Mouse (Mus musculus): ENCODE results near the gene Mlip.
"Not testable (repeated sequence)": the region's sequence is repeated elsewhere in the genome, so short reads cannot be mapped to it uniquely, and the experiment has no call there.

Gene Mlip

DNA sequence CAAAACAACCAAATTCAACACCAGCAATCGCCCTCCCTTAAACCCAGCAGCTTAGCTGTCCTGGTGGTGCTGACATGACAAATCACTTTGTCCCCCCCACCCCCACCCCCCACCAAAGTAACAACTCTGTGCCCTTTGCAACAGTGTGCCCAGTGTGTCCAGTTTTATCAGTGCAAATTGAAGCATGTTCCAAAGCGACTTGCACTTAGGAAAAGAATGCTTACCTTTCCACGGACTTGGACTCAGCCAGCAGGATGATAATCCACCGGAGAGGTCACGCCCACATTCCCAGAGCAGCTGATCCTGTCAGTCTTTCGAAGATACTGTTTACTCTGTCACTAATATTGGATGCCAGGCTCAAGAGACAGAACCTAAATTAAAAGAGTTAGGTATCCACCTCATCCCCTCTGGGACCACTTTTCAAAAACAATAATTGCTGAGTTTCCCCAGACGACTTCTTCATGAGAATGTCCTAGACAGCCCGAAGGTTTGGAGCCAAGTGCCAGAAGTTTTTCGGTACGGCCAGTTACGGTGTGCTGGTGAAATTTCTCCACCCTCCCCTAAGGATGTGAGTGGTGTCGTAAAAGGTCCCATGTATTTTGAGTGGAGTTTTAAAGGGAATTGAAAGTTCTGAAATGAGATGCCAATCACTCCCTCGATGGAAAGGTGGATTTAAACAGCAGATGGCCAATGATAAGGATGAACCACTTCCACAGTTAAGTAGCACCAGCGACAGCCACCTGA is at the start of gene Mlip:
TSS of gene Mlip (minus strand) at position 538 of the 744 bp plus-strand sequence.
- DNase-seq (ENCODE audit: low spot score), result no peak

- DNase-seq (ENCODE audit: low spot score), result no peak
Observed at GRCm38 (mm10) chr9:77399801-77400200, 47.0 kb upstream of the Mlip start.

DNA sequence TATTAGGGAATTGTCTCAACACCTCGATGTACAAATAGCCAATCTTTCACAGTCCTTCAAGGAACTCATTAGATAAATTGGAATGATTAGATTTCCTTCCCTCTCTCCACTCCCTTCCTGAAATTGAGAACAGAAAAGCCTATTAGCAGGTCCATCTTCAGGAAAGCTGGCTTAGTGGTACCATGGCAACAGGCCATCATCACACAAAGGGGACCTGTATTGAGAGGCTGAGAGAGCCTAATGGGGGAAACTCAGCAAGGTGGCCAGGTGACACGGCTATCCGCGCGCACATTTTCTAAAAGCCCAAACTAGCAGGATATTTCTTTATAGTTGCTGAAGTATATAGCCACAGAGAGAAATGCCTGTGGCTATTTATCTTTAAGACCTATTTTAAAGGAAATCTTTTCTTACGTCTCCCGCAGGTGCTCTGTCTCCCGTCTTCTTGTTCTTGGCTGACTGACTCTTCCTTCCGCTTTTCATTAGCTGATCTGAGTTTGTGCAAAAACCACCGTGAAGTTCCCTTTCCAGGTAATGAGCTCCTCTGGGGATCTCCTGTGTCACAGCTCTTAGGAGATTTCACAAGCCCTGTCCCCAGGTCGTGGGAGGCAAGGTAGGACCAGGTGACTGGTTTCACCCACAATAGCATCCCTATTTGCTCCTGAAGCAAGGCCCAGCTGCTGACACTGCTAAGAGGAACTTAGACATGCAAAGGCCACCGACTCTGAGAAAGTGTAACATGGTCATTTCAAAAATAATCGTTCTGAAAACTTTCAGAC is 46.3 kb upstream of the Mlip start:
- DNase-seq (ENCODE audit: low spot score), result no peak

DNA sequence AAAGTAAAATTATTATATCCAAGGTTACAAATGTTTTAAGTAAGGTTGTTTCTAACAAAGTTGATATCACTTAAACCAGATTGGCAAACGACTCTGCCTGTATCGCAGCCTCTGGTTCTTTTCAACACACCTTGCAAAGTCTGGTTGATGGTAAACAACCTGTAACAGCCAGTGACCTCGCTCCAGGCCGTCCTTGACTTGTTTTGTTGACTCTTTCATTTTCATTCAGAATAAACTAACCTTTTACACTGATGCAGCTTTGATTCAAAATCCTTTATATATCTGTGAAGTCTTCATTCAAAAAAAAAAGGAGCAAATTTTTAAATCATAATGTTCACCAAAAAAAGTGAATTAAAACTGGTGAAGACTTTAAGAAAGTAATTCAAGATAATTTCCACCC is 44.3 kb upstream of the Mlip start:
- DNase-seq (ENCODE audit: low spot score), result no peak

DNA sequence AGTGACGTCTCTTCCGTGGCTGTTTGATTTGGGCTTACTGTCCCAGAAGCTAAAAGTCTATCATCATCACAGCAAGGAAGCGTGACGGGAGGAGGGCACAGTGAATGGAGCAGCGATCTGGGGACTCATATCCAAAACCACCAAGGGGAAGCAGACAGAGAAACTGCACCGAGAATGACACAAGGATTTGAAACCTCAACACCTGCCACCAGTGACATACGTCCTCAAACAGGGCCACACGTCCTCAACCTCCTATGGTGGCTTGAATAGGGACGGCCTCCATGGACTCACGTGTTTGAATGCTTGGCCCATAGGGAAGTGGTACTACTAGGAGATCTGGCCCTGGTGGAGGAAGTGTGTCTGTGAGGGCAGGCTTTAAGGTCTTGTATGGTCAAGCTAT is 38.5 kb upstream of the Mlip start:
- no peak for DNase-seq (ENCODE audit: low spot score)

DNA sequence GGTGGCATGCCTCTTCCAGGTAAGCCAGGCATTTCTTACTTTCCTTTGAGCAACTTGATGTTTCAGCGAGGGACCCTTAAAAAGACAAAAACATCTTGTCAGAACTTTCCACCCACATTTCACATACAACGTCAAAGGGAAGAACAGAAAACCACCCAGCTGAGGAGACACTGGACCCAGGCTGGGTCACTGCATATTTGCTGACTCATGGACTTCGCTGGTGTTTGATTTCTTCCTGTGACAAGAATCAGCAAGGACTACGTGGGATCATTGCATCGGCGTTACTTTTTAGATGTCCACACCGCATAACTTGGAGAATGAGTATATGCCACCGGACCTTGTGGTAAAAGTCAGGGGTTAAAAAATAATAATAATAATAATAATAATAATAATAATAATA is 36.2 kb upstream of the Mlip start:
- DNase-seq (ENCODE audit: low spot score), result no peak

DNA sequence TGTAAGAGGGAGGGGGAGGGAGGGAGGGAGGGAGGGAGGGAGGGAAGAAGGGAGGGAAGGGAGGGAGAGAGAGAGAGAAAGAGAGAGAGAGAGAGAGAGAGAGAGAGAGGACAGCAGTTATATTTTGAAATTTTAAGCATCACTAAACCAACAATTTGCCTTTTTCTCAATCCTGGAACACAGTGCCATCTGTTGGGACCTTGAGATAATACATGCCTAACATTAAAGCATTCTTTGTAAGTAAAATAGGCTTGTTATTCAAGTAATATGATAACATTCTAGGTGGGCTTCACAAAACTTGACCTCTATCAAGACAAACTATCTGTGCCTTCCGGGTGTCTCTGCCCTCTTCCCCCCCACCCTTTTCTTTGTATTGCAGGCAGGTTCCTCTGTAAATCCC is 34.0 kb upstream of the Mlip start:
- no peak for DNase-seq (ENCODE audit: low spot score)

GRCm38 (mm10) chr9:77385611-77386010 is 32.8 kb upstream of the Mlip start:
- peak; percentile 13 for DNase-seq (ENCODE audit: low spot score)

GRCm38 (mm10) chr9:77384651-77385050 is 31.9 kb upstream of the Mlip start:
- DNase-seq (ENCODE audit: low spot score), result no peak

DNA sequence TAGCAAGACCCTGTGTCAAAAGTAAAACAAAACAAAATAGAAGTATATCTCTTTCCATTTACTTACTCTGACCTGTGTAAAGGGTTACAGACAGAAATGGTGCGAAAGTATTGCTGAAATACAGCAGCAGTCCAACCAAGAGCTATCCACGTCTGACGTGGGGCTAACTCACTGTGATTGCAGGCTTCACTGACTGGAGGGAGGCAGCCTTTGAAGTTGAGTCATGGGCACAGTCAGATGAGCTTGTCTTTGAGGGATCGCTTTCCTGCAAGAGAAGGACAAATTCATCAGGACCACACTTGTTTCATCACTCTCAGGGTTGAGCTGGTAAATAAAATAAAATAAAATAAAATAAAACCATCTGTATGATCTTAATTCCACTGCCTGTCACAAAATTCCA is 31.2 kb upstream of the Mlip start:
- no peak for DNase-seq (ENCODE audit: low spot score)

DNA sequence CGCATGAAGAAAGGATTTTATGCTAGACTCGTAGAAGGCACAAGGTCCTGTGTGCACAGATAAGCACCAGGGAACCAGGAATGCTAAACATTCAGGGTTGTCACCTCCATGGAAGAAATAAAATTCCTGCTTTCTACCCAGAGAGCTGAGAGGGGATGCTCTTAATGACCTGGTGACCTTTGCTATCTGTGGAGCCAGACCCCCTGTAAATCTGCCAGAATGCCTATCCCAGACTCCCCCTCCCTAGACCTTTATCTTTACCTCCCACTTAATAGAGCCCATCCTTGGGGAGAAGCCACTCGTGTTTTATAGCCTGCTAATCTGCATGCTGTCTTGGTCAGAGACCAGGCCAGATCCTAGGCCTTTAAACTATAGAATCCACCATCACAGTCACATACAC is 29.7 kb upstream of the Mlip start:
- no peak for DNase-seq (ENCODE audit: low spot score)

- DNase-seq (ENCODE audit: low spot score), result peak; percentile 73
Observed at GRCm38 (mm10) chr9:77381565-77381964, 28.8 kb upstream of the Mlip start.

DNA sequence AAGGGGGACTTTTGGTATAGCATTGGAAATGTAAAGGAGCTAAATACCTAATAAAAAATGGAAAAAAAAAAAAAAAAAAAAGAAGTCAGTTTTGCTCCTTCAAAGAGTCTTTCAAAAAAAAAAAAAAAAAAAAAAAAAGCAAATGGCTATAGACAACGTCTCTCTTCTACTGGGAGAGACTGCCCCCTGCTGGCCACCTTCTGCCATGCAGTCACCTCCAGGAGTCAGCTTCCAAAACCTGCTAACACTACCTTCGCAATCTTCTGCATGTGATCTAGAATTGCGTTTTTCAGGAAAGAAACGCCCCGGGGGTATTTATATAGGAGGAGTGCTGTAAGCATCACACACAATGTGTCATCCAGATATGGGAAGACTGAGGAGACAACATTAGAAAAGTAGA is 26.9 kb upstream of the Mlip start:
- DNase-seq (ENCODE audit: low spot score), result peak; percentile 40

DNA sequence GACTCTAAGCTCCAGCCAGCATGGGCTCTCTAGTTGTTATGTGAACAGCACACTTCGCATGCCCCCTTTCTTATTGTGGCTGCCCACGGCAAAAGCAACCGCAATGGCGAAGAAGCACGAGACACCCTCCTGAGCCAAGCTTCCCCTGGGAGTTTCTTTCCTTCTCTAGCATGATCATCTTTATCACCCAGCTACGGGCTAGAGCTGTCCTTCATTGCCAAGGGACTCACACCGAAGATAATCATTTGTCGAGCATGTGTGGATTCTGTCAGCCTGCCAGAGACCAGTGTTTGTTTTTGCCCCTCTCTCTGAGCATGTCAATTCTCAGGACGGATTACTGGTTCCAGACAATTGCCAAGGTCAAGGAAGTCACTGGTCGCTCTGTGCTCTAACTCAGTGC is 24.9 kb upstream of the Mlip start:
- DNase-seq (ENCODE audit: low spot score), result no peak

GRCm38 (mm10) chr9:77377082-77377481 is 24.3 kb upstream of the Mlip start:
- DNase-seq (ENCODE audit: low spot score), result peak; percentile 33

DNA sequence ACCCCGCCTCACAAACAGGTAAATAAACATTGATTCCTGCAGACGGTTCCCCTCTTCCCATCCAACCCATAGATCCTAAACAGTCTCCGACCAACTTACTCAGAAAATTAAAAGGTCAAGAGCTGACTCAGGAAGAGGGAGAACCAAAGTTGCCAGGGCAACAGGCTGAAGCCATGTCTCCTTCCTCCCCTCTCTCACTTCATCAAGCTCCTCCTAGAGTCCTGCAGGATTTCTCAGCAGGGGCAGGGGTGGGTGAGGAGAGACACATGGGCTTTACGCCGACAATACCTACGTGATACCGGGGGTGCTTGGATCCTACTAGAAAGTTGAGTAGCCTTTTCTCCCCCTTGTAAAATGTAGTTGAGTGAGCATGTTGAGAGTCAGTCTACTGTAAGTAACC is 23.8 kb upstream of the Mlip start:
- no peak for DNase-seq (ENCODE audit: low spot score)

- no peak for DNase-seq (ENCODE audit: low spot score)
Observed at GRCm38 (mm10) chr9:77370706-77371105, 17.9 kb upstream of the Mlip start.

GRCm38 (mm10) chr9:77369262-77369661 is 16.5 kb upstream of the Mlip start:
- no peak for DNase-seq (ENCODE audit: low spot score)

DNA sequence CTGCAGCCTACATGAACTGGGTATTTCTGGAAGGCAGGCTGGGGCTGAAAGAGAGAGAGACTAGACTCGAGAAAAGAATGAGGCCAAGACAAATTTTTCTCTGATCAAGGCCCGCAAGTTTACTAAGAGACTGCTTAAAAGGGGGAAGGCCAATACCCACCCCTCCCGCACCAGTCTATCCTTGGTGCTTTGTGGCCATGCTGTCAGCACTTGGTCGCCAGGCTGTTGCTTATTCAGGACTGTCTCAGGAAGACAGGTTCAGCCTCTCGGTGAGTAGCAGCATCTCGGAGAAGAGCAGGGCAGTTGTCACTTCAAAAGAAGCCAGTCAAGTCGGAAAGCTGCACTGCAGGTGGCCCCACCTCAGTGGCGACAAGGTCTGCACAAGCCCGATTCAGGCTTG is 11.9 kb upstream of the Mlip start:
- not testable (repeated sequence) for DNase-seq (ENCODE audit: low spot score)

GRCm38 (mm10) chr9:77362906-77363305 is 10.1 kb upstream of the Mlip start:
- no peak for DNase-seq (ENCODE audit: low spot score)

GRCm38 (mm10) chr9:77360654-77361053 is 7.9 kb upstream of the Mlip start:
- no peak for DNase-seq (ENCODE audit: low spot score)

GRCm38 (mm10) chr9:77359278-77359973 is 6.7 kb upstream of the Mlip start:
- no peak for DNase-seq (ENCODE audit: low spot score)

DNA sequence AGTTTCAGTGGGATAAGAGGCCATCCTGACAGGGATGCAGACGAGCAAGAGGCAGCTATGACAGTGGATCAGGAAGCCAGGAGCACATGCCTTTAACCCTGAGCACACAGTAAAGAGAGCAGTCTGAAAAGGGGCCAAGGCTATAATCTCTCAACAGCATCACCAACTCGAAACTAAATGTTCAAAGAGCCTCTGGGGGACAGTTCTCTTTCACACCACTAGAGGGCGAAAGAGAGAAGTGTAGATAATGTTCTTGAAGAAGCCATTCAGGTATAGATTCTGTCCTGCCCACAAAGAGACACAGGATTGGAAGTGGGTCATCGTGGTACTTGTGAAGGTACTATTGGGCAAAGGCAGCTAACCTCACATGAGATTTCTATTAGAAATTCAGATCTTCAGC is 1.2 kb upstream of the Mlip start:
- DNase-seq (ENCODE audit: low spot score), result no peak
